Mouse (Mus musculus) CH12.LX (cell line): ENCODE measurements at regions not wholly inside any gene's neighbourhood (a gene's known extent, or its start where the extent isn't known, plus 50 kb on each side); places are given as distances from the start of the nearest gene placed in this dataset.

Source experiments
- DNase-seq: peaks from one replicate; pipeline ENCODE4 v3.0.0-alpha.2; 2013; ENCODE audit errors: extremely low read depth
- H3K27ac ChIP-seq: 2 replicates; pipeline ENCODE4 v1.5.1; 2012; ENCODE audit warnings: low read depth, mild to moderate bottlenecking, control low read depth, moderate library complexity; ENCODE audit not compliant: insufficient read depth
- H3K27me3 ChIP-seq: replicated peaks from 2 replicates; pipeline ENCODE3; 2012; ENCODE audit warnings: inconsistent platforms
- H3K36me3 ChIP-seq, 2 experiments: replicated peaks in 1 of 2; 2 replicates each; pipeline versions ENCODE3 to v1.6.1; 2012; ENCODE audit warnings: inconsistent platforms in 1 of 2, low read length in 1 of 2, mild to moderate bottlenecking in 1 of 2, mixed read lengths in 1 of 2, moderate library complexity in 1 of 2; ENCODE audit not compliant: control insufficient read depth in 1 of 2, insufficient read depth in 1 of 2
- H3K4me1 ChIP-seq, 2 experiments: 2 replicates each; pipeline ENCODE4 v1.6.1; 2012; ENCODE audit warnings: inconsistent platforms in 1 of 2, moderate library complexity in 1 of 2; ENCODE audit not compliant: insufficient read depth in 2 of 2, control insufficient read depth in 1 of 2
- H3K4me2 ChIP-seq: 2 replicates; pipeline ENCODE4 v1.6.1; 2012; ENCODE audit warnings: low read depth, mild to moderate bottlenecking, control low read depth; ENCODE audit not compliant: poor library complexity, insufficient read depth, severe bottlenecking
- H3K4me3 ChIP-seq, 3 experiments: fragments of 150-350 bp in 1 of 3; sonication (generic) in 1 of 3; replicated peaks in 1 of 3; 2 replicates each; pipeline versions ENCODE3 to v1.5.1; 2011 to 2012; ENCODE audit warnings: low read depth in 2 of 3, low read length in 2 of 3, mild to moderate bottlenecking in 2 of 3, moderate library complexity in 2 of 3, control low read depth in 1 of 3, improper control_type of control experiment in 1 of 3, inconsistent platforms in 1 of 3, mixed read lengths in 1 of 3; ENCODE audit not compliant: poor library complexity in 1 of 3
- H3K79me2 ChIP-seq: replicated peaks from 2 replicates; pipeline ENCODE4 v1.6.1; 2012; ENCODE audit warnings: mild to moderate bottlenecking, moderate library complexity; ENCODE audit not compliant: control insufficient read depth, poor library complexity, insufficient read depth, severe bottlenecking; ENCODE audit errors: extremely low read depth
- H3K9ac ChIP-seq: 2 replicates; pipeline ENCODE4 v1.6.1; 2012; ENCODE audit warnings: low read depth, mild to moderate bottlenecking, control low read depth, moderate library complexity; ENCODE audit not compliant: insufficient read depth
- H3K9me3 ChIP-seq: replicated peaks from 2 replicates; pipeline ENCODE3; 2012; ENCODE audit warnings: low read length, inconsistent platforms, mixed read lengths
- CHD1 ChIP-seq: IDR thresholded peaks from 2 replicates; pipeline ENCODE4 v1.6.1; 2012; ENCODE audit warnings: low read depth, low read length, improper control_type of control experiment, inconsistent platforms
- CHD2 ChIP-seq: IDR thresholded peaks from 2 replicates; pipeline ENCODE4 v1.6.1; 2011; ENCODE audit warnings: low read length, improper control_type of control experiment
- E2F4 ChIP-seq: IDR thresholded peaks from 2 replicates; pipeline ENCODE4 v1.6.1; 2011; ENCODE audit warnings: low read depth, low read length, improper control_type of control experiment; ENCODE audit not compliant: insufficient replicate concordance
- ELF1 ChIP-seq: IDR thresholded peaks from 2 replicates; pipeline ENCODE4 v1.6.1; 2014; ENCODE audit warnings: low read depth, mild to moderate bottlenecking, inconsistent platforms, low read length, improper control_type of control experiment
- EP300 ChIP-seq: IDR thresholded peaks from 2 replicates; pipeline ENCODE4 v1.6.1; 2011; ENCODE audit warnings: low read length, improper control_type of control experiment
- ETS1 ChIP-seq: conservative IDR thresholded peaks from 2 replicates; pipeline ENCODE4 v1.6.1; 2012; ENCODE audit warnings: low read depth, mild to moderate bottlenecking, inconsistent platforms, low read length, improper control_type of control experiment, moderate library complexity
- GABPA ChIP-seq: IDR thresholded peaks from 2 replicates; pipeline ENCODE4 v1.6.1; 2012; ENCODE audit warnings: low read depth, low read length, improper control_type of control experiment, inconsistent platforms; ENCODE audit not compliant: insufficient replicate concordance
- IRF4 ChIP-seq: IDR thresholded peaks from 2 replicates; pipeline ENCODE4 v1.6.1; 2014; ENCODE audit warnings: low read depth, mild to moderate bottlenecking, inconsistent platforms, low read length, improper control_type of control experiment
- JUND ChIP-seq: conservative IDR thresholded peaks from 2 replicates; pipeline ENCODE4 v1.6.1; 2011; ENCODE audit warnings: low read depth, low read length, improper control_type of control experiment
- KAT2A ChIP-seq: IDR thresholded peaks from 2 replicates; pipeline ENCODE4 v1.6.1; 2012; ENCODE audit warnings: low read length, improper control_type of control experiment, inconsistent platforms; ENCODE audit not compliant: insufficient replicate concordance
- MAFK ChIP-seq: IDR thresholded peaks from 2 replicates; pipeline ENCODE4 v1.6.1; 2011; ENCODE audit warnings: low read length, improper control_type of control experiment; ENCODE audit not compliant: insufficient replicate concordance
- MAZ ChIP-seq: IDR thresholded peaks from 2 replicates; pipeline ENCODE4 v1.6.1; 2012; ENCODE audit warnings: low read depth, mild to moderate bottlenecking, inconsistent platforms, low read length, improper control_type of control experiment, moderate library complexity
- MXI1 ChIP-seq: IDR thresholded peaks from 2 replicates; pipeline ENCODE4 v1.6.1; 2011; ENCODE audit warnings: mild to moderate bottlenecking, low read depth, low read length, improper control_type of control experiment
- POLR2AphosphoS2 ChIP-seq: IDR thresholded peaks from 2 replicates; pipeline ENCODE4 v1.6.1; 2011; ENCODE audit warnings: low read depth, low read length, improper control_type of control experiment
- RAD21 ChIP-seq: IDR thresholded peaks from 2 replicates; pipeline ENCODE4 v1.6.1; 2011; ENCODE audit warnings: low read depth, mild to moderate bottlenecking, low read length, improper control_type of control experiment, moderate library complexity
- RCOR1 ChIP-seq: conservative IDR thresholded peaks from 2 replicates; pipeline ENCODE4 v1.6.1; 2012; ENCODE audit warnings: low read depth, mild to moderate bottlenecking, inconsistent platforms, low read length, improper control_type of control experiment
- SIN3A ChIP-seq: IDR thresholded peaks from 2 replicates; pipeline ENCODE4 v1.6.1; 2012; ENCODE audit warnings: low read length, improper control_type of control experiment, inconsistent platforms
- TCF12 ChIP-seq: IDR thresholded peaks from 2 replicates; pipeline ENCODE4 v1.6.1; 2014; ENCODE audit warnings: low read depth, mild to moderate bottlenecking, inconsistent platforms, low read length, improper control_type of control experiment
- USF1 ChIP-seq: IDR thresholded peaks from 2 replicates; pipeline ENCODE4 v1.6.1; 2014; ENCODE audit warnings: low read depth, mild to moderate bottlenecking, inconsistent platforms, low read length, improper control_type of control experiment
- ZC3H11A ChIP-seq: IDR thresholded peaks from 2 replicates; pipeline ENCODE4 v1.6.1; 2012; ENCODE audit warnings: low read depth, mild to moderate bottlenecking, inconsistent platforms, low read length, improper control_type of control experiment
- ZKSCAN1 ChIP-seq: IDR thresholded peaks from 2 replicates; pipeline ENCODE4 v1.6.1; 2012; ENCODE audit warnings: low read depth, inconsistent platforms, low read length, improper control_type of control experiment, borderline replicate concordance
- dilution Hi-C: fragments of 300-500 bp; cut with MboI; formaldehyde crosslinking; loops from 2 replicates; pipeline ENCODE4 v1.14.3; 2020; ENCODE audit warnings: low sequenced_read_pairs; ENCODE audit not compliant: extremely low pct_unique_long_range_greater_than_20kb, extremely low pct_ligation_motif_present
- in situ Hi-C: fragments of 300-500 bp; cut with MboI; formaldehyde crosslinking; loops from 3 replicates; pipeline ENCODE4 v1.14.3; 2019; ENCODE audit warnings: low sequenced_read_pairs, low pct_ligation_motif_present, low pct_unique_long_range_greater_than_20kb, mixed read lengths

- Histone ChIP-seq H3K27me3 (no peaks in the 10 kb centered on the region), H3K36me3 (no peaks in the 10 kb centered on the region), H3K4me3 (no peak overlapping the region), H3K4me1 (peaks cover 3 to 14% of the 10 kb centered on the region in 2 experiments; a peak in 3 of 4 replicates), H3K79me2 (no peaks in the 10 kb centered on the region), H3K9ac (no peak overlapping the region), H3K27ac (no peak overlapping the region), H3K9me3 (no peaks in the 10 kb centered on the region), H3K4me2 (no peak overlapping the region)
- in situ Hi-C loops = no loop called here
- dilution Hi-C loops = no loop called here
- no peak for DNase-seq
- TF ChIP-seq IRF4 (no peak), MXI1 (no peak), SIN3A (no peak), CHD2 (no peak), TCF12 (no peak), ELF1 (no peak), POLR2AphosphoS2 (no peak), ZKSCAN1 (no peak), KAT2A (no peak), GABPA (no peak), MAFK (no peak), RAD21 (no peak), MAZ (no peak), CHD1 (no peak)
Observed at GRCm38 (mm10) chr11:17526476-17526875, 269.1 kb downstream of the C1d start.

- H3K4me1 ChIP-seq = peaks cover 3 to 10% of the 10 kb centered on the region in 2 experiments; a peak in 3 of 4 replicates
- dilution Hi-C loops = no loop called here
- H3K27ac ChIP-seq = no peak overlapping the region
- H3K79me2 ChIP-seq = no peaks in the 10 kb centered on the region
- TF ChIP-seq RCOR1 (no peak), ZKSCAN1 (no peak), IRF4 (no peak), MAZ (no peak), JUND (no peak), SIN3A (no peak), USF1 (no peak), EP300 (no peak), ETS1 (no peak), ZC3H11A (no peak), E2F4 (no peak)
- TF ChIP-seq, all 38 proteins: peak for 0
- DNase-seq = no peak
- H3K27me3 ChIP-seq = no peaks in the 10 kb centered on the region
- in situ Hi-C loops = no loop called here
- H3K4me3 ChIP-seq = no peak overlapping the region
- H3K36me3 ChIP-seq = no peaks in the 10 kb centered on the region
- no peaks in the 10 kb centered on the region for H3K9me3 ChIP-seq
- H3K4me2 ChIP-seq = no peak overlapping the region
- H3K9ac ChIP-seq = no peak overlapping the region
Observed at GRCm38 (mm10) chr11:17528609-17529008, 271.2 kb downstream of the C1d start.
